Mouse (Mus musculus) intestine, postnatal 0 days (tissue): ENCODE data around the gene Actr1b. TPM values are rescaled to one million over a fixed set of nuclear protein-coding genes. Genes with fewer than 3 reads are reported as not detected.

Source experiments
- ATAC-seq: fragments of 200-750 bp; cut with Nextera tagmentation; 2 replicates; pipeline ENCODE4 v1.8.0; 2017; ENCODE audit warnings: mild to moderate bottlenecking, moderate TSS enrichment, moderate library complexity
- H3K27ac ChIP-seq: fragments of 300-500 bp; sonication (generic); 2 replicates; pipeline ENCODE4 v1.5.1; 2014; ENCODE audit warnings: mild to moderate bottlenecking, low read depth, low read length, moderate library complexity
- H3K27me3 ChIP-seq: fragments of 300-500 bp; sonication (generic); replicated peaks from 2 replicates; pipeline ENCODE4 v1.6.1; 2014; ENCODE audit warnings: low read length, mixed read lengths; ENCODE audit not compliant: control insufficient read depth, insufficient read depth
- H3K36me3 ChIP-seq: fragments of 300-500 bp; sonication (generic); 2 replicates; pipeline ENCODE4 v1.6.1; 2014; ENCODE audit warnings: mild to moderate bottlenecking, moderate library complexity; ENCODE audit not compliant: control insufficient read depth, insufficient read depth
- H3K4me1 ChIP-seq: fragments of 300-500 bp; sonication (generic); replicated peaks from 2 replicates; pipeline ENCODE4 v1.6.1; 2014; ENCODE audit warnings: antibody characterized with exemption, low read length, mixed read lengths; ENCODE audit not compliant: control insufficient read depth, insufficient read depth
- H3K4me2 ChIP-seq: fragments of 300-500 bp; sonication (generic); replicated peaks from 2 replicates; pipeline ENCODE4 v1.6.1; 2014; ENCODE audit warnings: low read depth, mild to moderate bottlenecking, moderate library complexity
- H3K4me3 ChIP-seq: fragments of 300-500 bp; sonication (generic); 2 replicates; pipeline ENCODE4 v1.5.1; 2014; ENCODE audit warnings: low read depth, low read length
- H3K9ac ChIP-seq: fragments of 300-500 bp; sonication (generic); 2 replicates; pipeline ENCODE4 v1.6.1; 2014; ENCODE audit warnings: mild to moderate bottlenecking, low read depth, low read length
- H3K9me3 ChIP-seq: fragments of 300-500 bp; sonication (generic); 2 replicates; pipeline ENCODE4 v1.6.1; 2016; ENCODE audit warnings: mixed run types; ENCODE audit not compliant: control insufficient read depth
- CTCF ChIP-seq: sonication (generic); IDR thresholded peaks from 2 replicates; pipeline ENCODE4 v1.5.1; 2016; ENCODE audit warnings: low read depth, mild to moderate bottlenecking, control low read depth, antibody characterized with exemption, moderate library complexity
- WGBS: fragments of 180-500 bp; shearing (Covaris S2); extraction: QIAGEN DNeasy Blood & Tissue Kit; methylation state at CpG from one replicate; pipeline ENCODE4 v1.1.7; 2014; 5-methylcytosine and 5-hydroxymethylcytosine counted together
- polyA plus RNA-seq: library from polyadenylated mRNA; unstranded; fragments of >200 nt; fragmentation: Nextera tagmentation; extraction: Ambion mirVana; gene quantifications from 2 replicates; pipeline ENCODE4 v1.2.1, GENCODE M21; 2015

The Actr1b gene
- polyA plus RNA-seq, 1 experiment from 2014 or later: 57.0 TPM

DNA sequence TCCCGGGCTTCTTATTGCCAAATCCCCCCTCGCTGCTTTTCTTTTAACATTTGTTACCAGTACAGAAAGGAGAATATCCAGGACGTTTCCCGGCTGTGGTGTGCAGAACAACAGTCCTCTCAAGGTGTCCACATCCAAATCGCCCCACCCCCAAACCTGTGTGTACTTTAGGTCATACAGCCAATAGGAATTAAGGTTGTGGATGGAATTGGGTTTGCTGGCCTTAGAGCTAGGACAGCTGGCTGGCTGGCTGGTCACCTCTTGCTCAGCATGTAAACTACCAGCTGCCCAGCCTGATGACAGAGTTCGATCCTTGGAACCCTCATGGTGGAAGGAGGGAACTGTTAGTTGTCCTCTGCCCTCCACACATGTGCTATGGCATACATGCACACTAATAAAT, 19.4 kb downstream of the Actr1b start:
- Histone ChIP-seq H3K4me2 (no peak overlapping the region), H3K27ac (no peak overlapping the region), H3K4me1 (no peaks in the 10 kb centered on the region), H3K27me3 (no peaks in the 10 kb centered on the region), H3K4me3 (no peak overlapping the region), H3K9ac (no peak overlapping the region), H3K36me3 (peaks cover 32% of the 10 kb centered on the region), H3K9me3 (no peaks in the 10 kb centered on the region)
- TF ChIP-seq CTCF: no peak
- 82% methylated on average over 6 of the region's 6 CpGs for WGBS
- ATAC-seq: no peak

DNA sequence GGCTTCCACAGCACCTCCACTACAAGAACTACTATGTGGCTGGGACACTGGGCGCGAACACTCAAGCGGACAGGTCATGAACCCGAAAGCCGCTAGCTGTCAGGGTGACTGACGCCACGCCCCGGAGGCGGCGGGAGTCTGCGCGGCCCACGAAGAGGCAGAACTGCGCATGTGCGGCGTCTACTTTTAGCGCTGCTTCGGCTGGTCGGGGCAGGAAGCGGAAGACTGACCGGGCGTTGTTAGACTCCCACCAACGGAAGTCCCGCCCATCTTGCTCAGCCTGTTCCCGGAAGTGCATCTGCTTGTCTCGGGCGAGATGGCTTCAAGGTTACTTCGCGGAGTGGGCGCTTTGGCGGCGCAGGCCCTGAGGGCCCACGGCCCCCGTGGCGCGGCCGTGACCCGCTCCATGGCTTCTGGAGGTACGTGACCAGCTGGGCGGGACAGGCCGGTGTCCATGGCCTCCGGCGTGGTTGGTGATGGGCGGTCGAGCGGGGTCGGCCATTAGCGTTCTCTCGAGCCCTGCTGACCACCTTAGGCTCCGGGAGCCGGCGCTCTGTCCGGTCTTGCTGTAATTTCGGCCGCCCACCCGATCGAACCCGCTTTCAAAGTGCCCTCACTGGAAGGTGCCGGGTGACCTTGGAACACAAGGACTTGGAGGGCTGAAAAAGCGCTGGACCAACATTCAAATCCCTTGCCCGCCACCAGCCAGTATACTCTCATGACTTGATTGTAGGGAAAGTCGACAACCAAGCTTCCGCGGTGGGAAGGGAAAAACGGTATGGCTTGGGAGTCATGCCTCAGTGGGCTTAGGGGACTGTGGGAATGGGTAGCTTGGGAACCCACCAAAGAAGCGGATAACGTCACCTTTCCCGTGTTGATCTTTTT, 22.7 kb downstream of the Actr1b start, which contains the start of gene Cox5b:
TSS of gene Cox5b (plus strand) at position 179 of the 885 bp plus-strand sequence.
- H3K4me3 ChIP-seq: peak within 1 kb of the TSS; percentile 59
- H3K4me2 ChIP-seq: peak within 1 kb of the TSS; percentile 73
- ATAC-seq: peak; percentile 96
- H3K27me3 ChIP-seq: no peaks in the 10 kb centered on the region
- 2% methylated on average over 67 of the region's 68 CpGs for WGBS
- peak within 1 kb of the TSS; percentile 71 for H3K9ac ChIP-seq
- TF ChIP-seq CTCF: no peak
- H3K27ac ChIP-seq: peak within 1 kb of the TSS; percentile 66
- no peaks in the 10 kb centered on the region for H3K4me1 ChIP-seq
- no peaks in the 10 kb centered on the region for H3K9me3 ChIP-seq
- H3K36me3 ChIP-seq: peaks cover 20% of the 10 kb centered on the region

DNA sequence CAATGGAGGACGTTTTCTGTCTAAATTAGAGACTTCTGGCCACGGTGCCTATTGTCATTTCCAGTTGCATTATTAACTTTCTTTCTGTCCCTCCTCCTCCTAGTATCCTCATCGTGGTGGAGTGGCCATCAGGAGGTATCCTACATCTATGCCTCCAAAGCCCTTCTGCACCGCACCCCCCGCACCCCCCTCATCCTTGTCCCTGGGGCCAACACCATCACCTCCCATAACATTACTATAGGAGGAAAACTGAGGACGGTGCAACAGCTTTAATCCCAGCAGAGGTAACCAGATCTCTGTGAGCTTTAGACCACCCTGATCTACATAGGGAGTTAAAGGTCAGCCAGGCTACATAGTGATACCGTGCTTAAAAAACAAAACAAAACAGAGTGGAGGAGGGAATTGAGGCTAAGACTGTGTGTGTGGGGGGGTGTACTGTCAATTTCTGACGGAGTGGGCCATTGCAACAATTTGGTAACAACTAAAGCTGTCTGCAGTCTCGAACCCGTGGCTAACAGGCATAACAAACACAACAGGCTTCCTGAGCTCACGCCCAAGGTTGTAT, 23.5 kb downstream of the Actr1b start:
- Histone ChIP-seq H3K27ac (no peak overlapping the region), H3K27me3 (no peaks in the 10 kb centered on the region), H3K4me2 (peak overlapping the region; percentile 73), H3K4me1 (no peaks in the 10 kb centered on the region), H3K9me3 (no peaks in the 10 kb centered on the region), H3K4me3 (peak overlapping the region; percentile 59), H3K9ac (no peak overlapping the region), H3K36me3 (peaks cover 20% of the 10 kb centered on the region)
- no peak for ATAC-seq
- WGBS: 60% methylated on average over 11 of the region's 11 CpGs
- TF ChIP-seq CTCF: no peak

DNA sequence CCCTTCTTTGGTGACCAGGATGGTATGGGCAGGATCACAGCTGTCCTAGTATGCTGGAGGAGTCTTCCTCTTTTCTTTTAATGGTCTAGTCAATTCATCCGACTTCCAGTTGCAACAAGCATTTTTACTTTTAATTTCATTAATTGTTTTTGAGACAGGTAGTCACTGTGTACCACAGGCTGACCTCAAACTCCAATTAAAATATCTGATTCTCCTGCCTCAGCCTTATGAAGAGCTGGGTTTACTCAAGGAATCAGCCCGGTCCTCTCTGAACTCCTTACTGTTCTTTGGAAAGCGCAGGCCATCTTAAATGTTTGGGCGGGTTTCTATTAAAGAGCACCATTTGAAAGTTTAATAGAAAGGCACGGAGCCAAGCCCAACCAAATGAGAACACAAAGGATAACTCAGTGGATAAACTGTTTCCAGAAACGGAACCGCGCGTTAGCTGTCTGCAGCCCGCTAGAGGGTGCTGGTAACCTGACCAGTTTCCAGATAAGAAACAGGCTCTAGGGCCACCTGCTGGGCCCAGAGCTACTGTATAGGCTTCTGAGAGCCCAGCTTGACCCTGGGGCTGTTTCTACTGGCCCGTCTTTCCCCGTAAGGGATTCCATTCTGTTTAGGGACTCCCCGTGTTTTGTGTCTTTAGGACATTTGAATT, 30.3 kb downstream of the Actr1b start:
- peak; percentile 63 for ATAC-seq
- no peak overlapping the region for H3K27ac ChIP-seq
- no peak overlapping the region for H3K4me2 ChIP-seq
- H3K9me3 ChIP-seq: no peaks in the 10 kb centered on the region
- no peaks in the 10 kb centered on the region for H3K36me3 ChIP-seq
- H3K27me3 ChIP-seq: no peaks in the 10 kb centered on the region
- H3K4me3 ChIP-seq: no peak overlapping the region
- H3K9ac ChIP-seq: no peak overlapping the region
- H3K4me1 ChIP-seq: no peaks in the 10 kb centered on the region
- 7% methylated on average over 13 of the region's 13 CpGs for WGBS
- peak; percentile 98 for TF ChIP-seq CTCF

DNA sequence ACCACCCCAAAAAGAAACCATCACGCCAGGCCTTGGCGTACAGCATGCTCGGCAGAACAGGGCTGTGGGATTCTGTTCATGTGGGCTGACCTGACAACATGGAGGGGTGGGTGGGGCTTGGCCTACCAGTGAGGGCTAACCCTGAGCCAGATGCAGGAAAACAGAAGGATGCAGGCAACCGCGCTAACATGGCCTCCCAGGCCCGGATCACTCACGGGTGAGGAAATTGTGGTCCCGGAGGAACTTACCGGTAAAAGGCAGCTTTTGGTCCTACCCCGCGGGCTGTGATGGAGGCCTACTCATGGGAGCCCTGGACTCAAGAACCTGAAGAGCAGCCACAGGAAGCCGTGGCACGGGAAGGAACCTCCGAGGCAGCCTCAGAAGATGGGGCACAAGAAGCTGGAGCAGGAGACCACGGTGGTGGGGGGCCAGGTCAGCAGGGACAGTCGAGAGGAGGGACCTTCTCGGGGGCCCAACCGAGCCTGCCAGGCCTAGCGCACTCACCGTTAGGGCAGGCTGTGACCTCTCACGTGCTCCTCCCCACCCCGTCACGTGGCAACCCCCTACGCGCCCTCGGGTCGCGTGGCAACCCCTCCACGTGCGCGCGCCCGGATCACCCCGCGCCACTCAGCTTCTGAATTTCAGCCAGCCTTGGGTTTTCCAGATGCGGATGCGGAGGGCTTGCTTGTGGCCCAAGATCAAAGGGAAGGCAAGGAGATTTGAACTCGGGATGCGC, 31.4 kb downstream of the Actr1b start, which contains the start of gene Fam178b:
TSS of gene Fam178b (minus strand) at position 564 of the 736 bp plus-strand sequence.
- no peak within 1 kb of the TSS for H3K4me3 ChIP-seq
- 91% methylated on average over 39 of the region's 39 CpGs for WGBS

More for the DNA sequence above, 31.4 kb downstream of the Actr1b start, which contains the start of gene Fam178b:
- H3K27me3 ChIP-seq: no peaks in the 10 kb centered on the region
- no peak within 1 kb of the TSS for H3K9ac ChIP-seq
- no peak within 1 kb of the TSS for H3K4me2 ChIP-seq
- H3K36me3 ChIP-seq: no peaks in the 10 kb centered on the region
- H3K9me3 ChIP-seq: no peaks in the 10 kb centered on the region
- no peak for TF ChIP-seq CTCF
- H3K4me1 ChIP-seq: no peaks in the 10 kb centered on the region
- H3K27ac ChIP-seq: no peak within 1 kb of the TSS
- no peak for ATAC-seq
